Mouse (Mus musculus) forebrain, embryonic 14.5 days (tissue): ENCODE results near the gene Wiz. TPM values are rescaled to one million over a fixed set of nuclear protein-coding genes. Genes with fewer than 3 reads are reported as not detected.

Experiments used
- ATAC-seq: fragments of 200-750 bp; cut with Nextera tagmentation; 2 replicates; pipeline ENCODE4 v1.8.0; 2017; ENCODE audit warnings: mild to moderate bottlenecking, moderate library complexity
- DNase-seq: peaks from one replicate; pipeline ENCODE4 v3.0.0-alpha.2; 2015; ENCODE audit warnings: low spot score
- H3K27ac ChIP-seq: fragments of 300-500 bp; sonication (generic); 2 replicates; pipeline ENCODE4 v1.5.1; 2014; ENCODE audit warnings: low read depth, mild to moderate bottlenecking, control low read depth, low read length, moderate library complexity
- H3K27me3 ChIP-seq: fragments of 300-500 bp; sonication (generic); replicated peaks from 2 replicates; pipeline ENCODE4 v1.6.1; 2014; ENCODE audit warnings: low read length, control low read depth, mixed read lengths; ENCODE audit not compliant: control insufficient read depth, insufficient read depth
- H3K36me3 ChIP-seq: fragments of 300-500 bp; sonication (generic); 2 replicates; pipeline ENCODE4 v1.6.1; 2014; ENCODE audit warnings: low read length, control low read depth; ENCODE audit not compliant: control insufficient read depth, insufficient read depth
- H3K4me1 ChIP-seq: fragments of 300-500 bp; sonication (generic); 2 replicates; pipeline ENCODE4 v1.6.1; 2014; ENCODE audit warnings: antibody characterized with exemption, low read length, control low read depth; ENCODE audit not compliant: control insufficient read depth, insufficient read depth
- H3K4me2 ChIP-seq: fragments of 300-500 bp; sonication (generic); 2 replicates; pipeline ENCODE4 v1.6.1; 2014; ENCODE audit warnings: mild to moderate bottlenecking, control low read depth, low read length
- H3K4me3 ChIP-seq: fragments of 300-500 bp; sonication (generic); 2 replicates; pipeline ENCODE4 v1.5.1; 2014; ENCODE audit warnings: low read depth, low read length, control low read depth
- H3K9ac ChIP-seq: fragments of 300-500 bp; sonication (generic); 2 replicates; pipeline ENCODE4 v1.6.1; 2014; ENCODE audit warnings: mild to moderate bottlenecking, low read length, control low read depth, moderate library complexity
- H3K9me3 ChIP-seq: fragments of 300-500 bp; sonication (generic); replicated peaks from 2 replicates; pipeline ENCODE4 v1.6.1; 2016; ENCODE audit warnings: low read length, control low read depth, mixed read lengths; ENCODE audit not compliant: control insufficient read depth
- WGBS: fragments of 180-500 bp; shearing (Covaris S2); extraction: QIAGEN DNeasy Blood & Tissue Kit; methylation state at CpG from one replicate; pipeline ENCODE4 v1.1.7; 2014; 5-methylcytosine and 5-hydroxymethylcytosine counted together
- polyA plus RNA-seq: library from polyadenylated mRNA; unstranded; fragments of >200 nt; fragmentation: Nextera tagmentation; extraction: Ambion mirVana; gene quantifications from 2 replicates; pipeline ENCODE4 v1.2.1, GENCODE M21; 2014

Gene Wiz
- polyA plus RNA-seq, 1 experiment from 2014 or later, result 29.2 TPM

DNA sequence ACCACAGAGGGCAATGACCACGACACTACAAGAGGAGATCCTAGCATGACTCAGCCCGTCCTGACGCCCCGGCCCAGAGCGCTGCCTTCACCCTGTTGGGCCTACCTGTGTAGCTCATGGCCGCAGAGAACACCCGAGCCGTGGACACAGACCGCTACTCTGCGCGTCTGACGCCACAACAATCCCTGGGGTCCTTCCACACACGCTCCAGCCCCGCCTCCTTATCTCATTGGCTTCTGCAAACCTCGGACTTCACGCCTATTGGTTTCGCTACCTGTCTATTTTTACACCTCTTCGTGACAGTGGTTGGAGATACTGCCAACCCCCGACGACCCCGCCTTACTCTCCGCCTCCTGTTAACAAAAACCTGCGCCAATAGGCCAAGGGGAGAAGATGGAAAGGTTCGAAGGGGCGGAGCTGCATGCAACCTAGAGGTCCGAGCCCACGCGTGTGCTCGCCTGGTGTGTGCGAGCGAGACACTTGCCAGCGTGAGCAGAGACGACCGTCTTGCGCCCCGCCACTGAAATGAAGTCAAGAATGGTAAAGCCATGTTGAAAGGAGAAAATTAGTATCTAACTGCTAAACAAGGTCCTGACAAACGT is 38.8 kb downstream of the Wiz start, which contains the start of gene Akap8l:
Akap8l (minus strand) TSS at position 226 of the 602 bp plus-strand sequence.
- Histone ChIP-seq H3K4me1 (peaks cover 3% of the 10 kb centered on the region; the same call in 1 of the 2 replicates), H3K4me3 (peak within 1 kb of the TSS; percentile 75), H3K27ac (peak within 1 kb of the TSS; percentile 79), H3K27me3 (no peaks in the 10 kb centered on the region), H3K4me2 (peak within 1 kb of the TSS; percentile 75), H3K9ac (peak within 1 kb of the TSS; percentile 81), H3K36me3 (peaks cover 27% of the 10 kb centered on the region), H3K9me3 (no peaks in the 10 kb centered on the region)
- peak; percentile 99 for DNase-seq
- peak; percentile 98 for ATAC-seq
- under 1% methylated on average over 37 of the region's 37 CpGs for WGBS

DNA sequence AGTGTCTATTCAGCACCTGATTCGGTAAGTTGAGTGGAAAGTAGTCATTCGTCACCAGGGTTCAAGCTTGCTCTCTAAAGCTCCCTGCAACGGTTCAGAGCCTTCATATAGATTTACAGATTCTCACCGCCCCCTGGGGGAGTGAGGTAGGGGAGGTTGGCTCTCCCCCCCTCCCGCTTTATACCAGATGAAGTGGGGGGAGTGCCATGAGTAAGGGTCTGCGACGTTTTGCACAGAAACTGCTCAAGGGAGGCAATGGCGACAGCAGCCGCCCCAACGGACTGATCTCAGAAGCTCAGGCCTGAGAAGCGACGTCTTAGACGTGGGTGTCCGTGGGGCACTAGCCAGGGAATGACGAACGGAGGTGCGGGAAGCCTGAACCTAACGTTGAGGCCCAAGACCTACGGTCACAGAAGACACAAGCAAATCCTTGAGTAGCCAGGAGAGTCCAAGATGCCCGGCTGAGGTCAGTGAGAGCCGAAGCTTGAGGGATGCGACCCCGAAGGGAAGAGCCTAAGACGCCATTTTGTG is 39.3 kb downstream of the Wiz start:
- H3K27ac ChIP-seq, result peak overlapping the region; percentile 79
- H3K9me3 ChIP-seq, result no peaks in the 10 kb centered on the region
- H3K4me2 ChIP-seq, result peak overlapping the region; percentile 75
- WGBS, result 1% methylated on average over 24 of the region's 24 CpGs
- peaks cover 3% of the 10 kb centered on the region; the same call in 1 of the 2 replicates for H3K4me1 ChIP-seq
- H3K4me3 ChIP-seq, result peak overlapping the region; percentile 75
- H3K9ac ChIP-seq, result peak overlapping the region; percentile 81
- peaks cover 25% of the 10 kb centered on the region for H3K36me3 ChIP-seq
- peak; percentile 34 for DNase-seq
- ATAC-seq, result peak; percentile 21; the same call in 1 of the 2 replicates
- H3K27me3 ChIP-seq, result no peaks in the 10 kb centered on the region

DNA sequence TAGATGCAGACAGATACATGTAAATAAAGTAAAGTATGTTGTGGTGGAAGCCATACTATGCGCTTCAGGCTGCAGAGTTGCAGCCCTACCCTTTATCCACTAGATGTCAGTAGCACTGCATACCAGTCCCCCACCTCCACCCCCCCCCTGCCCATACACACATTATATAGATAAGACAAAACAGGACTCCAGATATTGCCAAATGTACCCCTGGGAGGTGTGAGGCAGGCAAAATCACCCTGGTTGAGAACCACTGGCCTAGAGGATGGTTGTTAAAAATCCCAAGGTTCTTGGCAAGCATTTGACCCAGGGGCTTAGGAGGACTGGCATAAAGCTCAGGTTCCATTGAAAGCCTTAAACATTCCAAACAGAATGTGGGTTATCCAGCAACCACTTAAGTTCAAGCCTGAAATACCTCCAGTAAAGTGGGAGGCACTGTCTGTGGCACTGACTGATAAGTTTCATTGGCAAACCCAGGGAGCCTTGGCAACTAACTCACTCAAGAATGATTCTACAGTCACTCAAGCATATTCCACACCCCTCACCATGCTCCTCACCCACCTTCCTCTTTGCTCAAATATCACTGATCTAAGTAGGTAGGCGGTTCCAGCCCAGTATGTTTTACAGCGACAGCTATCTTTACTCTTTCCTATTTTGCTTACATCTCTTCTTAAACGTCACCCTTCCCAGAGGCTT is 40.1 kb downstream of the Wiz start:
- Histone ChIP-seq H3K9ac (peak overlapping the region; percentile 81), H3K4me3 (peak overlapping the region; percentile 75), H3K27ac (no peak overlapping the region), H3K27me3 (no peaks in the 10 kb centered on the region), H3K4me2 (peak overlapping the region; percentile 75), H3K9me3 (no peaks in the 10 kb centered on the region), H3K4me1 (peaks cover 3% of the 10 kb centered on the region; the same call in 1 of the 2 replicates), H3K36me3 (peaks cover 25% of the 10 kb centered on the region)
- DNase-seq (peak; percentile 73), ATAC-seq (no peak)
- WGBS, result 14% methylated on average over 4 of the region's 4 CpGs

DNA sequence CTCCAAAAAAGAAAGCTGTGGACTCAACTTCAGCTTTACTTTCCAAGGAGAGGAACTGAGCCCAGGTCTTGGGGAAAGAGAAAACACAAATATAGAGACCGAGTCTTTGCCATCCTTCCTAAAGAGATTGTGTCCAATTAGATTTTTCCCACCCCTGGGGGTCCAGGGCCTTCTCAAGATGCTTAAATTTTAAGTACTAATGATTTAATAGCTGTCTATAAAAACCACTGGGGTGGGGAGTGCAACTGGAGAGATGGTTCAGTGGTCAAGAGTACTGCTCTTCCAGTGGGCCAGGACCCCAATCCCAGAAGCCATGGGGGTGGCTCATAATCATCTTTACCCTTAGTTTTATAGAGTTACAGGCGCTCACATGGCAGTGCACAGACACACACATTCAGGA is 40.8 kb downstream of the Wiz start:
- DNase-seq (no peak), ATAC-seq (no peak)
- H3K27me3 ChIP-seq, result no peaks in the 10 kb centered on the region
- H3K4me2 ChIP-seq, result peak overlapping the region; percentile 75; the same call in 1 of the 2 replicates
- H3K9me3 ChIP-seq, result no peaks in the 10 kb centered on the region
- peaks cover 3% of the 10 kb centered on the region; the same call in 1 of the 2 replicates for H3K4me1 ChIP-seq
- H3K9ac ChIP-seq, result no peak overlapping the region; the same call in 1 of the 2 replicates
- H3K27ac ChIP-seq, result no peak overlapping the region
- 85% methylated on average over 2 of the region's 2 CpGs for WGBS
- no peak overlapping the region for H3K4me3 ChIP-seq
- H3K36me3 ChIP-seq, result peaks cover 23% of the 10 kb centered on the region

DNA sequence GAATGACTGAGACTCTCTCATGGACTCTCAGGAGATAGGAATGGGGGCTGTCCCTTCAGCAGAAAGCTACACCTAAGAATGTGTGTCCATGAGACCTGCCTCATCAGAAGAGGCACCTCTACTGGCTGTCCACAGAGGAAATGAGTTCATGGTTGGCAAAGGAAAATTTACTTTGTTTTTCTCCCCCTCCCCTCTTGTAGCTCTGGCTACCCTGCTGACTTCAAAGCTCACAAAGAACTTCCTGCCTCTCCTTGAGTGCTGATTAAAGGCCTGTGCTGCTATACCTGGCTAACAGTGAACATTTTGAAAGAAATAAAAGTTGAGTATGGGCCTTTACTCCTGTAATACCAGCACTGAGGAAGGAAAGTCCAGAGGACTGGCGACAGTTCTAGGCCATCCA is 48.1 kb downstream of the Wiz start:
- Histone ChIP-seq H3K4me1 (no peaks in the 10 kb centered on the region), H3K27ac (no peak overlapping the region), H3K4me3 (no peak overlapping the region), H3K36me3 (peaks cover 54% of the 10 kb centered on the region), H3K27me3 (no peaks in the 10 kb centered on the region), H3K9me3 (no peaks in the 10 kb centered on the region), H3K9ac (no peak overlapping the region), H3K4me2 (no peak overlapping the region)
- ATAC-seq (no peak), DNase-seq (no peak)
- WGBS, result 85% methylated on average over 1 of the region's 1 CpGs

DNA sequence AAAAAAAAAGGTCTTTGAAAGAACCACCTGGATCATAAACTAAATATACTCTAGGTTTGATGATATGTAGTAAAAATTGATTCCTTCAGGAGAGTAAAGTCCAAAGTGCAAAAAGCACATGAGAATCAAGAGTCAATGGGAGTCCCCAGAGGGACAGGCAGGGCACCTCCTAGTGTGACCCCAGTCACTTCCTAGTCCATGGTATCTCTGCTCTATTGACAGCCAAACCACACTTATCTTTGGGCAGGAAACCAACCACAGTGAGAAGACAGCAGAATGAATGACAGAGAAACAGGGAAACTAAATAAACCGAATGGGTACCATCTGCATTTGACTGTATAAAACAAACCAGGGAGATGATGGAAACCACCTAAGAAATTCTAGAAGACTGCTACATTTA is 49.1 kb downstream of the Wiz start:
- H3K27ac ChIP-seq, result no peak overlapping the region
- no peak overlapping the region for H3K9ac ChIP-seq
- H3K36me3 ChIP-seq, result peaks cover 63% of the 10 kb centered on the region
- no peak overlapping the region for H3K4me2 ChIP-seq
- WGBS, result 97% methylated on average over 1 of the region's 1 CpGs
- ATAC-seq (no peak), DNase-seq (no peak)
- no peaks in the 10 kb centered on the region for H3K27me3 ChIP-seq
- no peaks in the 10 kb centered on the region for H3K9me3 ChIP-seq
- H3K4me1 ChIP-seq, result no peaks in the 10 kb centered on the region
- H3K4me3 ChIP-seq, result no peak overlapping the region

DNA sequence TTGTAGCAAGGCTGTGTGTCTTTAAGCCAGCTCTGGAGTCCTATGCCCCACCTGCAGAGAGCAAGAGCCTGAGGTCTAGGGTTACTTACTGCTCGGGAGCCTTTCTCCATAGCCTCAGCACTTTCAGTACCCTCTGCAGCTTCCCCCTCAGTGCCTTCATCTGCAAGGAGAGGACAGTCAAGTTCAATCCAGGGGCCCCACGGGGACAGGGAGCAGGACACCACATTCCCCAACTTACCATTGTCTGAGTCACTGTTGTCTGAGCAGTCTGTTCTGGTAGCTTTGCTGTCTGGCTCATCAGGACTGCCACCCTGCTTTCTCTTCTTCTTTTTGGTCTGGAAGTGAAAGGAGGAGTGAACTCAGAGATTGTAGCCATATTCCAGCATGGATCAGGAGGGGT is 53.4 kb downstream of the Wiz start:
- Histone ChIP-seq H3K4me1 (no peaks in the 10 kb centered on the region), H3K27me3 (no peaks in the 10 kb centered on the region), H3K36me3 (peaks cover 73% of the 10 kb centered on the region), H3K4me3 (no peak overlapping the region), H3K4me2 (no peak overlapping the region), H3K9ac (no peak overlapping the region), H3K27ac (no peak overlapping the region), H3K9me3 (no peaks in the 10 kb centered on the region)
- DNase-seq (no peak), ATAC-seq (no peak)
- WGBS, result 95% methylated on average over 2 of the region's 2 CpGs

DNA sequence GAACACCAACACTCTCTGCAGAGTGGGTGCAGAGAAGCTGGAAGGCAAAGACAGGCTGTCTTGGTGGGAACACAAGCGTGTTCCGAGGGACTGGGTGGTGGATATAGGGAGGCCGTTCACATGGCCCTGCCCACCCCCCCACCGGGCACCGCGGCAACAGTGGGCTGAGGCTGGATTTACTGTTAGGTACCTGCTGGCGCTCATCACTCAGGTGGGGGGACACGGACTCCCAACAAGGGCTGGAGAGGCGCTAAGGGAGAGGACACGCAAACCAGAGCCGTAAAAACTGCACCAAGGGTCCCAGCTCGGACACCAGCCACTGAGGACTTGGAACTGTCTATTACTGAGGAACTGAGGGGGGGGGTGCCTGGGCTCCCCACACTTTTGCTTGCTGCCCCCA is 54.3 kb downstream of the Wiz start:
- Histone ChIP-seq H3K27me3 (no peaks in the 10 kb centered on the region), H3K4me2 (no peak overlapping the region), H3K27ac (no peak overlapping the region), H3K4me3 (no peak overlapping the region), H3K36me3 (peaks cover 80% of the 10 kb centered on the region), H3K4me1 (no peaks in the 10 kb centered on the region), H3K9ac (no peak overlapping the region), H3K9me3 (no peaks in the 10 kb centered on the region)
- 96% methylated on average over 12 of the region's 12 CpGs for WGBS
- DNase-seq (no peak), ATAC-seq (no peak)
